Mouse (Mus musculus) CH12.LX (cell line): ENCODE measurements at regions not wholly inside any gene's neighbourhood (a gene's known extent, or its start where the extent isn't known, plus 50 kb on each side); places are given as distances from the start of the nearest gene placed in this dataset.

Source experiments
- EP300 ChIP-seq: IDR thresholded peaks from 2 replicates; pipeline ENCODE4 v1.6.1; 2011; ENCODE audit warnings: low read length, improper control_type of control experiment
- JUND ChIP-seq: conservative IDR thresholded peaks from 2 replicates; pipeline ENCODE4 v1.6.1; 2011; ENCODE audit warnings: low read depth, low read length, improper control_type of control experiment
- MAX ChIP-seq: IDR thresholded peaks from 2 replicates; pipeline ENCODE4 v1.6.1; 2011; ENCODE audit warnings: low read length, improper control_type of control experiment
- TCF12 ChIP-seq: IDR thresholded peaks from 2 replicates; pipeline ENCODE4 v1.6.1; 2014; ENCODE audit warnings: low read depth, mild to moderate bottlenecking, inconsistent platforms, low read length, improper control_type of control experiment

DNA sequence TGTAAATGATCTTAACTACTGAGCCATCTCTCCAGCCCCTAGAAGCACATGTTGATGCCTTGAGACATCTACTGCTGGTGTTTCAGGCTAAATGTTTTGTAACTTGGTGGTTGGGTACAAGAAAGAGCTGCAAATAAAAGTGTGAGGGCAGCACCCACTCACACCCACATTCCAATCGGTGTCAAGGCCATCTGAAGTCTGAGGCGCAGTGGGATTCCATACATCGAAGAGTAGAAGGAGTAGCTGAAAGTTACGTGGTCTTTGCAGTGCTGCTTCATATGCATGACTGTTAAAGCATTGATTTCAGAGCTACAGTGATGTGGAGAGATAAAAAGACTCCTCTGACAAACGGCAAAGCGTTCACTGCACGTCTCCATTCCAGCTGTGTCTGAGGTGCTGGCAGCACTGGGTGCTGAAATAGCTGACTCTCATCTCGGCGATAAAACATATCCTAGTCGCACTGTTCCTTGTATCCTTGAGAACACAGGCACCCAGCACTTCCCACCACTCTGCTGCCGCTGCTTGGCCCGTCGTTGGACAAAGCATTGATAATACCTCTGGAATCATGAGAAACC, 61.8 kb upstream of the Lpp start:
- TF ChIP-seq MAX (no peak), TCF12 (no peak), JUND (no peak), EP300 (no peak)
